ENCODE assay signal across 18 mouse cellular contexts in the genomic region with DNA sequence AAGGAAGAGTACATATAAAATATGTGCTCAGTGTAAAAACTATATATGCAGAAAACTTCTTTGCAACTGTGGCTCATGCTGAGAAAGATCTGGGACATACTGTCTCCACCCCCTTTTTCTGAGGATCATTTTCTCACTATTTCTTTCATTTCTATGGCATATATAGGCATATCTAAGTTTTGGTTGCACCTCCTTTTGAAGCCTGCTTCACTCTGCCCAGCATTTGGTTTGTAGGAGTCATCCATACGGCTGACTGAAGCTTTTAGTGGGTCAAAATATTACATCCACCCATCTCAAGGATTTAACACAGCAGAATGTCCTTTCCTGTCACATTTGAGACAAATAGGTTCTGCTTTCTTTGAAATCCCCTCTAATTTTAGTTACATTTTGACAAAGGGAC.
"Had no signal": no experiment of that assay in that cellular context is flagged by ENCODE, and none has a peak within 500 bp of the region (broad histone marks: within the 10 kb centered on the region; RNA-seq: fewer than 3 reads in every experiment).

No protein-coding gene starts in this region.

- H3K4me1 ChIP-seq: limb, embryonic 10.5 days; limb, embryonic 13.5 days; liver, embryonic 13.5 days; midbrain, embryonic 13.5 days had no signal

- H3K4me3 ChIP-seq: layer of hippocampus, adult 2 months; limb, embryonic 10.5 days; limb, embryonic 13.5 days; liver, embryonic 13.5 days; midbrain, embryonic 13.5 days had no signal

- H3K36me3 ChIP-seq: limb, embryonic 10.5 days; limb, embryonic 13.5 days; liver, embryonic 13.5 days; midbrain, embryonic 13.5 days had no signal

- H3K9ac ChIP-seq: limb, embryonic 13.5 days; liver, embryonic 13.5 days; lung, embryonic 14.5 days; midbrain, embryonic 13.5 days had no signal

- H3K27ac ChIP-seq: kidney, postnatal 0 days; layer of hippocampus, adult 2 months; limb, embryonic 10.5 days; limb, embryonic 13.5 days; liver, embryonic 13.5 days; macrophage; midbrain, embryonic 13.5 days had no signal

- DNase-seq: kidney, adult 2 months; kidney, postnatal 25 days; layer of hippocampus, adult 9-11 months; liver, embryonic 13.5 days; right cerebral cortex, adult 18-20 months; right cerebral cortex, postnatal 14 days; right cerebral cortex, postnatal 4 days; thymus, adult 2 months; thymus, postnatal 25 days had no signal

- H3K27me3 ChIP-seq: limb, embryonic 13.5 days; liver, embryonic 13.5 days; midbrain, embryonic 13.5 days had no signal

- ATAC-seq: intestine, postnatal 0 days; lung, postnatal 0 days; midbrain, embryonic 13.5 days had no signal

- H3K4me2 ChIP-seq: limb, embryonic 13.5 days; liver, embryonic 13.5 days; lung, embryonic 14.5 days; midbrain, embryonic 13.5 days had no signal

- H3K9me3 ChIP-seq: limb, embryonic 10.5 days; limb, embryonic 13.5 days; liver, embryonic 13.5 days; midbrain, embryonic 13.5 days had no signal
